Mouse (Mus musculus) heart, postnatal 0 days (tissue): ENCODE measurements around the gene Mgp.

ENCODE experiments used
- CTCF ChIP-seq: IDR thresholded peaks from 2 replicates; pipeline ENCODE4 v1.5.1; 2016; ENCODE audit warnings: antibody characterized with exemption, control low read depth, low read depth
- EP300 ChIP-seq: IDR thresholded peaks from 2 replicates; pipeline ENCODE4 v1.6.1; 2016; ENCODE audit warnings: antibody characterized with exemption, low read depth

- TF ChIP-seq CTCF: no peak
- no peak for TF ChIP-seq EP300
These were observed 46.0 kb upstream of the Mgp start for GRCm38 (mm10) chr6:136921601-136922000.
